Mouse (Mus musculus): Measurements from ENCODE around the gene Grpel1. TPM values are rescaled to one million over a fixed set of nuclear protein-coding genes. Genes with fewer than 3 reads are reported as not detected.

Grpel1 gene
- 42.0 and 42.2 TPM in 2 replicates for polyA plus RNA-seq (2015; fragmentation: Nextera tagmentation; extraction: Ambion mirVana)

GRCm38 (mm10) chr5:36464709-36465661, at the start of gene Grpel1:
Grpel1 (plus strand) TSS chr5:36464998.
- peak; percentile 98 for ATAC-seq (ENCODE audit: low FRiP score, low read depth)
- WGBS = under 1% methylated on average over 68 of the region's 68 CpGs

GRCm38 (mm10) chr5:36419861-36420260, 44.9 kb upstream of the Grpel1 start:
- ATAC-seq (ENCODE audit: low FRiP score, low read depth) = no peak
- Histone ChIP-seq H3K27me3 (no peaks in the 10 kb centered on the region), H3K4me1 (replicated peaks) (no peaks in the 10 kb centered on the region), H3K4me3 (no peak overlapping the region), H3K9me3 (no peaks in the 10 kb centered on the region), H3K27ac (replicated peaks) (no peak overlapping the region), H3K4me2 (no peak overlapping the region), H3K36me3 (no peaks in the 10 kb centered on the region), H3K9ac (no peak overlapping the region)
- WGBS = 72% methylated on average over 3 of the region's 3 CpGs

More at GRCm38 (mm10) chr5:36464709-36465661, at the start of gene Grpel1:
- H3K4me2 ChIP-seq = peak within 1 kb of the TSS; percentile 98
- no peaks in the 10 kb centered on the region for H3K9me3 ChIP-seq
- H3K36me3 ChIP-seq = peaks cover 12% of the 10 kb centered on the region
- H3K4me3 ChIP-seq = peak within 1 kb of the TSS; percentile 96
- H3K4me1 ChIP-seq (replicated peaks) = peaks cover 22% of the 10 kb centered on the region
- H3K27me3 ChIP-seq = no peaks in the 10 kb centered on the region
- peak within 1 kb of the TSS; percentile 85 for H3K9ac ChIP-seq
- peak within 1 kb of the TSS; percentile 77 for H3K27ac ChIP-seq (replicated peaks)

GRCm38 (mm10) chr5:36422689-36423088, 42.1 kb upstream of the Grpel1 start:
- Histone ChIP-seq H3K27me3 (no peaks in the 10 kb centered on the region), H3K9ac (no peak overlapping the region), H3K4me2 (no peak overlapping the region), H3K36me3 (no peaks in the 10 kb centered on the region), H3K4me3 (no peak overlapping the region), H3K4me1 (replicated peaks) (0 out of 2 replicates have a peak, but pooled peaks cover 2% of the 10 kb centered on the region), H3K9me3 (no peaks in the 10 kb centered on the region), H3K27ac (replicated peaks) (no peak overlapping the region)
- ATAC-seq (ENCODE audit: low FRiP score, low read depth) = no peak

GRCm38 (mm10) chr5:36424676-36425075, 40.1 kb upstream of the Grpel1 start:
- Histone ChIP-seq H3K9ac (no peak overlapping the region), H3K4me1 (replicated peaks) (peaks cover 9% of the 10 kb centered on the region; the same call in 1 of the 2 replicates), H3K4me3 (no peak overlapping the region), H3K9me3 (no peaks in the 10 kb centered on the region), H3K27me3 (no peaks in the 10 kb centered on the region), H3K4me2 (no peak overlapping the region), H3K36me3 (no peaks in the 10 kb centered on the region), H3K27ac (replicated peaks) (no peak overlapping the region)
- no peak for ATAC-seq (ENCODE audit: low FRiP score, low read depth)

- Histone ChIP-seq H3K27ac (replicated peaks) (no peak overlapping the region), H3K36me3 (no peaks in the 10 kb centered on the region), H3K9ac (no peak overlapping the region), H3K4me3 (no peak overlapping the region), H3K4me1 (replicated peaks) (peaks cover 9% of the 10 kb centered on the region; the same call in 1 of the 2 replicates), H3K4me2 (no peak overlapping the region), H3K9me3 (no peaks in the 10 kb centered on the region), H3K27me3 (no peaks in the 10 kb centered on the region)
- 81% methylated on average over 5 of the region's 5 CpGs for WGBS
- no peak for ATAC-seq (ENCODE audit: low FRiP score, low read depth)
These were observed 38.4 kb upstream of the Grpel1 start for GRCm38 (mm10) chr5:36426404-36426803.

- H3K9ac ChIP-seq = no peak overlapping the region
- ATAC-seq (ENCODE audit: low FRiP score, low read depth) = no peak
- no peaks in the 10 kb centered on the region for H3K9me3 ChIP-seq
- H3K27me3 ChIP-seq = no peaks in the 10 kb centered on the region
- H3K4me3 ChIP-seq = no peak overlapping the region
- no peak overlapping the region for H3K4me2 ChIP-seq
- H3K36me3 ChIP-seq = no peaks in the 10 kb centered on the region
- 35% methylated on average over 11 of the region's 11 CpGs for WGBS
- H3K27ac ChIP-seq (replicated peaks) = no peak overlapping the region
- peaks cover 9% of the 10 kb centered on the region; the same call in 1 of the 2 replicates for H3K4me1 ChIP-seq (replicated peaks)
These were observed 37.0 kb upstream of the Grpel1 start for GRCm38 (mm10) chr5:36427831-36428230.

- H3K9ac ChIP-seq = no peak overlapping the region
- H3K27ac ChIP-seq (replicated peaks) = no peak overlapping the region
- H3K9me3 ChIP-seq = no peaks in the 10 kb centered on the region
- no peaks in the 10 kb centered on the region for H3K27me3 ChIP-seq
- H3K4me1 ChIP-seq (replicated peaks) = peaks cover 14% of the 10 kb centered on the region
- no peak for ATAC-seq (ENCODE audit: low FRiP score, low read depth)
- 90% methylated on average over 3 of the region's 3 CpGs for WGBS
- no peaks in the 10 kb centered on the region for H3K36me3 ChIP-seq
- no peak overlapping the region for H3K4me2 ChIP-seq
- no peak overlapping the region for H3K4me3 ChIP-seq
These were observed 35.2 kb upstream of the Grpel1 start for GRCm38 (mm10) chr5:36429551-36429950.

GRCm38 (mm10) chr5:36431711-36432110, 33.1 kb upstream of the Grpel1 start:
- H3K4me3 ChIP-seq = no peak overlapping the region
- peaks cover 17% of the 10 kb centered on the region for H3K4me1 ChIP-seq (replicated peaks)
- no peaks in the 10 kb centered on the region for H3K9me3 ChIP-seq
- no peak overlapping the region for H3K9ac ChIP-seq
- ATAC-seq (ENCODE audit: low FRiP score, low read depth) = no peak
- H3K27me3 ChIP-seq = no peaks in the 10 kb centered on the region
- no peaks in the 10 kb centered on the region for H3K36me3 ChIP-seq
- H3K27ac ChIP-seq (replicated peaks) = no peak overlapping the region
- H3K4me2 ChIP-seq = no peak overlapping the region
- 61% methylated on average over 2 of the region's 2 CpGs for WGBS

GRCm38 (mm10) chr5:36434398-36434967, 30.3 kb upstream of the Grpel1 start:
- peak; percentile 81 for ATAC-seq (ENCODE audit: low FRiP score, low read depth)
- Histone ChIP-seq H3K27ac (replicated peaks) (peak overlapping the region; percentile 54), H3K9ac (no peak overlapping the region), H3K36me3 (no peaks in the 10 kb centered on the region), H3K4me1 (replicated peaks) (peaks cover 8% of the 10 kb centered on the region; the same call in 1 of the 2 replicates), H3K4me2 (no peak overlapping the region), H3K27me3 (no peaks in the 10 kb centered on the region), H3K4me3 (no peak overlapping the region), H3K9me3 (no peaks in the 10 kb centered on the region)
- WGBS = 41% methylated on average over 9 of the region's 9 CpGs

- WGBS = 83% methylated on average over 4 of the region's 4 CpGs
- ATAC-seq (ENCODE audit: low FRiP score, low read depth) = no peak
- no peak overlapping the region for H3K4me3 ChIP-seq
These were observed 27.9 kb upstream of the Grpel1 start for GRCm38 (mm10) chr5:36436858-36437257.

GRCm38 (mm10) chr5:36440741-36441140, 24.1 kb upstream of the Grpel1 start:
- no peaks in the 10 kb centered on the region for H3K36me3 ChIP-seq
- H3K27me3 ChIP-seq = no peaks in the 10 kb centered on the region
- H3K9me3 ChIP-seq = no peaks in the 10 kb centered on the region
- H3K4me1 ChIP-seq (replicated peaks) = peaks cover 7% of the 10 kb centered on the region; the same call in 1 of the 2 replicates
- no peak for ATAC-seq (ENCODE audit: low FRiP score, low read depth)
- H3K27ac ChIP-seq (replicated peaks) = no peak overlapping the region
- no peak overlapping the region for H3K9ac ChIP-seq
- H3K4me3 ChIP-seq = no peak overlapping the region
- H3K4me2 ChIP-seq = no peak overlapping the region
- WGBS = 56% methylated on average over 3 of the region's 3 CpGs

More at GRCm38 (mm10) chr5:36436858-36437257, 27.9 kb upstream of the Grpel1 start:
- H3K9ac ChIP-seq = no peak overlapping the region
- H3K9me3 ChIP-seq = no peaks in the 10 kb centered on the region
- H3K4me1 ChIP-seq (replicated peaks) = peaks cover 8% of the 10 kb centered on the region; the same call in 1 of the 2 replicates
- no peaks in the 10 kb centered on the region for H3K27me3 ChIP-seq
- no peak overlapping the region for H3K27ac ChIP-seq (replicated peaks)
- H3K36me3 ChIP-seq = no peaks in the 10 kb centered on the region
- H3K4me2 ChIP-seq = no peak overlapping the region

- no peak for ATAC-seq (ENCODE audit: low FRiP score, low read depth)
- H3K9ac ChIP-seq = no peak overlapping the region
These were observed 20.2 kb upstream of the Grpel1 start for GRCm38 (mm10) chr5:36444611-36445010.

More at GRCm38 (mm10) chr5:36444611-36445010, 20.2 kb upstream of the Grpel1 start:
- peaks cover 7% of the 10 kb centered on the region; the same call in 1 of the 2 replicates for H3K4me1 ChIP-seq (replicated peaks)
- WGBS = 59% methylated on average over 4 of the region's 4 CpGs
- no peak overlapping the region for H3K4me3 ChIP-seq
- H3K4me2 ChIP-seq = no peak overlapping the region
- no peaks in the 10 kb centered on the region for H3K27me3 ChIP-seq
- no peaks in the 10 kb centered on the region for H3K36me3 ChIP-seq
- no peak overlapping the region for H3K27ac ChIP-seq (replicated peaks)
- no peaks in the 10 kb centered on the region for H3K9me3 ChIP-seq
